Mouse (Mus musculus): ENCODE measurements around the gene Carhsp1. TPM values are rescaled to one million over a fixed set of nuclear protein-coding genes. Genes with fewer than 3 reads are reported as not detected.

The Carhsp1 gene
- total RNA-seq, 2 experiments from 2014 or later, result 12.7 to 13.2 TPM

Small RNA genes lying within 50 kb of the gene (microRNA-seq; reads per million reads assigned to microRNA genes)
- 0 reads per million in 2 experiments for gene Gm22137

Other genes starting within 250 kb of the Carhsp1 start
- gene Tmem114, start 247.0 kb downstream of the Carhsp1 start, total RNA-seq (2021), result not detected
- 10 to 100 TPM; 61.1 to 67.3 TPM for gene Mettl22, start 201.4 kb downstream of the Carhsp1 start, total RNA-seq (2021)
- 1 to 10 TPM; 5.5 to 6.4 TPM for gene Abat, start 158.7 kb downstream of the Carhsp1 start, total RNA-seq (2021)
- gene Pmm2, start 34.5 kb downstream of the Carhsp1 start, total RNA-seq (2021), result 10 to 100 TPM; 19.3 to 22.6 TPM
- gene Tmem186, start 34.4 kb downstream of the Carhsp1 start, total RNA-seq (2021), result 10 to 100 TPM in 1 of 2 experiments, 1 to 10 TPM in 1; 9.2 to 10.4 TPM
- not detected for gene Gm5767, start 8.6 kb upstream of the Carhsp1 start, total RNA-seq (2021)
- 10 to 100 TPM; 46.4 to 48.9 TPM for gene Usp7, start 120.2 kb upstream of the Carhsp1 start, total RNA-seq (2021)
- 10 to 100 TPM; 55.2 to 60.6 TPM for gene 1810013L24Rik, start 157.9 kb upstream of the Carhsp1 start, total RNA-seq (2021)

All from gastrocnemius, postnatal 14 days (tissue).